Mouse (Mus musculus): Measurements from ENCODE around the gene Coq7. TPM values are rescaled to one million over a fixed set of nuclear protein-coding genes. Genes with fewer than 3 reads are reported as not detected.

Coq7 gene
- total RNA-seq, 4 experiments from 2014 or later, result 42.7 to 51.0 (median 47.7) TPM

DNA sequence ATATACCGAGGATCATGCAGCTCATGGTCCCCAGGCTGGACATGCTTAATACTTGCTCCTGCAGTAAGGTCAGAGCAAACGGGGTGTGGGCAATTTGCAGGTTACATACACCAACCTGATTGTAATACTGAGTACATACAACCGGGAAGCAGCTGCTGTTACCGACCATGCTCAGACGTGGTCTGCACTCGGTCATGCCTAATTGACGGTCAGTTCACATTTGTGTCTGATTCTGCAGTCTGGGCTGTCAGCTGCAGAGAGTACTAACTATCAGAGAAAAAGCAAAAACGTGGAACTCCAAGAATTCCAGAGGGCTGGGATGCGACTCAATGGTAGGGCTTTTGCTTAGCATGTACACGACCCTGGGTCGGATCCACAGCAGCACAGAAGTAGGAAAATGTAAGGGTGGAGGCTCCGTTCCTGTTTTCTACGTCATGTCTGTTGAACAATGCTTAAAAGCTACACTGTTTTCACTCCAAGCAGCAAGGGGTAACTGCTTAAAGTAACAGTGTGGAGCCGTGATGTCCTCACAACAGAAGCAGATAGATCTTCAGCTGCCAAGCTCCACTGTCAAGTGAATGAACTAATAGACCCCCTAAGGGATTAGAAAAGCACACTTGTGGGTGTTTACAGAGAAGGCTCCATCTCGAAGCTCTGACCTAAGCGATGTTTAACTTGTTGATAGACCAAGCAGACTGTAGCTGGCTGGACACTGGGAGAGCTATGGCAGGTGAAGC lies 71.6 kb downstream of the Coq7 start:
- DNase-seq (ENCODE audit: low spot score in 2 of 2), result no peak

Other genes starting within 250 kb of the Coq7 start
- under 1 TPM in 2 of 4 experiments, not detected in 2; 0.12 to 0.72 TPM for gene Syt17, start 85.1 kb downstream of the Coq7 start, total RNA-seq (2022)
- 1 to 10 TPM; 4.4 to 6.9 (median 4.9) TPM for gene Itpripl2, start 41.4 kb downstream of the Coq7 start, total RNA-seq (2022)
- 10 to 100 TPM in 1 of 4 experiments, 1 to 10 TPM in 3; 6.4 to 12.9 (median 8.6) TPM for gene Tmc7, start 51.4 kb upstream of the Coq7 start, total RNA-seq (2022)
- under 1 TPM in 1 of 4 experiments, not detected in 3; 0.11 TPM for gene Tmc5, start 63.9 kb upstream of the Coq7 start, total RNA-seq (2022)
- 10 to 100 TPM; 46.0 to 55.2 (median 49.7) TPM for gene Gde1, start 172.4 kb upstream of the Coq7 start, total RNA-seq (2022)
- 1 to 10 TPM; 1.4 to 2.7 (median 2.4) TPM for gene Ccp110, start 179.2 kb upstream of the Coq7 start, total RNA-seq (2022)
- gene Vps35l, start 206.9 kb upstream of the Coq7 start, total RNA-seq (2022), result 10 to 100 TPM; 17.0 to 19.5 (median 18.3) TPM